Mouse (Mus musculus): ENCODE data around the gene Dclk1. TPM values are rescaled to one million over a fixed set of nuclear protein-coding genes. Genes with fewer than 3 reads are reported as not detected.

Gene Dclk1
- polyA plus RNA-seq, 2 experiments, result 0.04 to 0.08 TPM

DNA sequence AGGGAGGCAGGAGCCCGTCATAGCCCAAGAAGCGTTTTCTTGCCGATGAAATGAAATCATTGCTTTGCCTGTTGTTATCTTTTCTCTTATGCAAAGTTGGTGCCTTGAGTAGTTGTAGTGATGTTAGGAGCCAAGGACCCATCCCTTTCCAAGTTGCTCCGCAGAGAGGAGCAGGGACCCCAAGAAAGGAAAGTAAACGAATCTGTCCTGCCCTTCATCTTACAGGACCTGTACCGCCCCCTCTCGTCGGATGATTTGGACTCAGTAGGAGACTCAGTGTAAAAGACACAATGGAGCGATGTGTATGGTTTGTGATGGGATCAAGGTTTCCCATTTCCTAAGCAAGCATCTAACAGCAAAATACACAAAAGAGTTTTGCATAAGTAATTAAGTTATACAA, 224.2 kb downstream of the Dclk1 start:
- TF ChIP-seq CTCF (IDR thresholded peaks at IDR 0.05; ENCODE audit: low read depth) (no peak), EP300 (IDR thresholded peaks at IDR 0.05; ENCODE audit: low read depth) (no peak)
- 64% methylated on average over 9 of the region's 9 CpGs for WGBS (ENCODE audit: insufficient replicate concordance)
- no peaks in the 10 kb centered on the region for H3K36me3 ChIP-seq (replicated peaks; ENCODE audit: control insufficient read depth, insufficient read depth, low read depth)
- H3K4me1 ChIP-seq (replicated peaks; ENCODE audit: control insufficient read depth in 2 of 2, insufficient read depth in 2 of 2, low read length in 1 of 2), result no peaks in the 10 kb centered on the region
- H3K9ac ChIP-seq (replicated peaks), result no peak overlapping the region
- H3K4me3 ChIP-seq (ENCODE audit: insufficient read depth in 1 of 2, low read depth in 2 of 2, low read length in 2 of 2), result no peak overlapping the region
- ATAC-seq (ENCODE audit: insufficient read depth) (no peak), DNase-seq (ENCODE audit: low read depth in 3 of 3, low spot score in 3 of 3) (no peak)
- no peaks in the 10 kb centered on the region for H3K27me3 ChIP-seq (ENCODE audit: control insufficient read depth, insufficient read depth, low read length)
- no peaks in the 10 kb centered on the region for H3K9me3 ChIP-seq (ENCODE audit: control insufficient read depth, low read length)
- no peak overlapping the region for H3K27ac ChIP-seq
- no peak overlapping the region for H3K4me2 ChIP-seq (ENCODE audit: low read depth)

DNA sequence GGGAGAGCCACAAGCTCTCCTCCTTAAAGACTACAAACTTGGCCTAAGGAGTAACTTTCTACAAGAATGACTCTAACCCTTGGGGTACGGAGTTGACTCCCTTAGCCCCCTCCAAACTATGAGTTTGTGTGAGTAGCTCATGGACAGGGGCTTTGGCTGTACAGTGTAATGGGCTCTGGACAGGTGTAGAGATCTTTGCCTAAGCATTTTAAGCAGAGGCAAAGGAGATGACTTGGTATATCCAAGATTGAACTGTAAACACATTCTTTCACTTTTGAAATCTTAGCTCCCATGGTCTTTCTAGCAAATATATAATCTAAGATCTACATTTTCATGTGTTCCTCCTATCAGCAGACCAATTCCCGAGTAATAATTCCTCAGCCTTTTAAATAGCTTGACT, 229.9 kb downstream of the Dclk1 start, which contains the start of gene Gm21954:
Gm21954 (minus strand) TSS at position 101 of the 400 bp plus-strand sequence.
- 37% methylated on average over 2 of the region's 2 CpGs for WGBS (ENCODE audit: insufficient replicate concordance)
- H3K4me2 ChIP-seq (ENCODE audit: low read depth), result no peak within 1 kb of the TSS
- no peak for TF ChIP-seq CTCF (IDR thresholded peaks at IDR 0.05; ENCODE audit: low read depth)
- no peak for TF ChIP-seq EP300 (IDR thresholded peaks at IDR 0.05; ENCODE audit: low read depth)

DNA sequence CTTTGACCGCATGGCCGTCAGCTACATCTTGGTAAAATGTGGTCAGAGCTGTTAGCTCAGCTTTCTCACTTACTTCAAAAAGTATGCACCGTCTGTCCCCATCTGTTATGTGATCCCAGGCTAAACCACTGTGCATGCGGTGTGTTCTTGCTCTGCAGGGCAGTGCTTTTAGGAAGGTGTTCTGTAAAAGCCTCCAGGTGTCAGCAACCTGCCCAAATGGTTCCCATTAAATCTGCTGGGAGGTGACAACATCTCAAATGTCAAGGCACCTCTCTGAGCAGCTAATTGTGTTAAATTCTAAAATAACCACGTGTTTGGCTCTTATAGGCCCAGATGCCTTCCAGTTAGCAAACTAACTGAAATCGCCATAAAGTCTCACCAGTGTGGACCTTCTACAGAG, 231.0 kb downstream of the Dclk1 start:
- DNase-seq (ENCODE audit: low read depth in 3 of 3, low spot score in 3 of 3) (no peak), ATAC-seq (ENCODE audit: insufficient read depth) (no peak)
- H3K36me3 ChIP-seq (replicated peaks; ENCODE audit: control insufficient read depth, insufficient read depth, low read depth), result no peaks in the 10 kb centered on the region
- no peaks in the 10 kb centered on the region for H3K9me3 ChIP-seq (ENCODE audit: control insufficient read depth, low read length)
- H3K4me2 ChIP-seq (ENCODE audit: low read depth), result no peak overlapping the region
- WGBS (ENCODE audit: insufficient replicate concordance), result 60% methylated on average over 6 of the region's 6 CpGs
- no peak for TF ChIP-seq CTCF (IDR thresholded peaks at IDR 0.05; ENCODE audit: low read depth)
- H3K9ac ChIP-seq (replicated peaks), result no peak overlapping the region
- no peaks in the 10 kb centered on the region for H3K4me1 ChIP-seq (replicated peaks; ENCODE audit: control insufficient read depth in 2 of 2, insufficient read depth in 2 of 2, low read length in 1 of 2)
- H3K4me3 ChIP-seq (ENCODE audit: insufficient read depth in 1 of 2, low read depth in 2 of 2, low read length in 2 of 2), result no peak overlapping the region
- no peaks in the 10 kb centered on the region for H3K27me3 ChIP-seq (ENCODE audit: control insufficient read depth, insufficient read depth, low read length)
- H3K27ac ChIP-seq, result no peak overlapping the region

More for the DNA sequence above, 229.9 kb downstream of the Dclk1 start, which contains the start of gene Gm21954:
- Histone ChIP-seq H3K4me1 (replicated peaks; ENCODE audit: control insufficient read depth in 2 of 2, insufficient read depth in 2 of 2, low read length in 1 of 2) (no peaks in the 10 kb centered on the region), H3K27me3 (ENCODE audit: control insufficient read depth, insufficient read depth, low read length) (no peaks in the 10 kb centered on the region), H3K4me3 (ENCODE audit: insufficient read depth in 1 of 2, low read depth in 2 of 2, low read length in 2 of 2) (no peak within 1 kb of the TSS), H3K9ac (replicated peaks) (no peak within 1 kb of the TSS), H3K27ac (no peak within 1 kb of the TSS), H3K36me3 (replicated peaks; ENCODE audit: control insufficient read depth, insufficient read depth, low read depth) (no peaks in the 10 kb centered on the region), H3K9me3 (ENCODE audit: control insufficient read depth, low read length) (no peaks in the 10 kb centered on the region)
- no peak for ATAC-seq (ENCODE audit: insufficient read depth)
- DNase-seq (ENCODE audit: low read depth in 3 of 3, low spot score in 3 of 3), result no peak

DNA sequence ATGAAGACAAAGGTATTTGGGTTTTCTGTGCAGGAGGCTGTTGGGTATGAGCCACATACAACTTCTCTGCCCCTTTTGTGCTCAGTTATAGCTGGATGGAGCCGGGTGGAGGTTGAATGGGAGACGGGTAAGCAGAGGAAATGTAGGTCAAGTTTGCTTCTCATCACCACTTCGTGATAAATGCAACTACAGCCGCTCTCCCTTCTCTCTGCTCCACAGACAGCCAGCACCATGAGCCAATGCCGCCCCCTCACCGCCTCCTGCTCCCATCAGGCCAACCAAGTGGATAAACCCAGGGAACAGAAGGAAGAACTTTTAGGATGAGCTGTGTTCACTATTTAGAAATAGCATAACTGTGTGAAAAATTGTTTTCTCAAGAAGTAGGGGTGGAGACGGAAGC, 234.5 kb downstream of the Dclk1 start:
- Histone ChIP-seq H3K27ac (no peak overlapping the region), H3K27me3 (ENCODE audit: control insufficient read depth, insufficient read depth, low read length) (no peaks in the 10 kb centered on the region), H3K4me3 (ENCODE audit: insufficient read depth in 1 of 2, low read depth in 2 of 2, low read length in 2 of 2) (no peak overlapping the region), H3K4me2 (ENCODE audit: low read depth) (no peak overlapping the region), H3K4me1 (replicated peaks; ENCODE audit: control insufficient read depth in 2 of 2, insufficient read depth in 2 of 2, low read length in 1 of 2) (no peaks in the 10 kb centered on the region), H3K9me3 (ENCODE audit: control insufficient read depth, low read length) (no peaks in the 10 kb centered on the region), H3K36me3 (replicated peaks; ENCODE audit: control insufficient read depth, insufficient read depth, low read depth) (no peaks in the 10 kb centered on the region), H3K9ac (replicated peaks) (no peak overlapping the region)
- DNase-seq (ENCODE audit: low read depth in 3 of 3, low spot score in 3 of 3) (no peak), ATAC-seq (ENCODE audit: insufficient read depth) (no peak)
- WGBS (ENCODE audit: insufficient replicate concordance), result 63% methylated on average over 7 of the region's 7 CpGs
- TF ChIP-seq CTCF (IDR thresholded peaks at IDR 0.05; ENCODE audit: low read depth) (no peak), EP300 (IDR thresholded peaks at IDR 0.05; ENCODE audit: low read depth) (no peak)

DNA sequence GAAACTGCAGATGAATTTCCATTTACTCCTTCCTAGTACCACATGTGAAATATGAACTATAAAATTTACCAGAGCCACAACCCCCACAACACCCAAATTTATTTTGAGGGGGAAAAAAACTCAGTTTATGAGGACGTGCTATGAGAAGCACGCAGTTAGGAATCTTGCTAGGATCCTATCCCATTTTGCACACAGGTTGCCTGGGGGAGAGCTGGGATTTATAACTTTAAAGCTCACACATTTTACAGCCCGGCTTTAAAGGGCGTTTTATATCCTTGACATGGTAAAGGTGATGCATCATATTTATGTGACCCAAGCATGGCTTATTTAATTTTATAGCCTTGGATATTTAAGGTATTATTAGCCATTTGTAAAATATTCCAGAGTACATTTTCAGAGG, 237.1 kb downstream of the Dclk1 start:
- 69% methylated on average over 4 of the region's 4 CpGs for WGBS (ENCODE audit: insufficient replicate concordance)
- no peak overlapping the region for H3K4me2 ChIP-seq (ENCODE audit: low read depth)
- no peak for TF ChIP-seq EP300 (IDR thresholded peaks at IDR 0.05; ENCODE audit: low read depth)
- no peak for TF ChIP-seq CTCF (IDR thresholded peaks at IDR 0.05; ENCODE audit: low read depth)
- H3K27ac ChIP-seq, result no peak overlapping the region
- H3K27me3 ChIP-seq (ENCODE audit: control insufficient read depth, insufficient read depth, low read length), result no peaks in the 10 kb centered on the region
- no peaks in the 10 kb centered on the region for H3K4me1 ChIP-seq (replicated peaks; ENCODE audit: control insufficient read depth in 2 of 2, insufficient read depth in 2 of 2, low read length in 1 of 2)
- no peaks in the 10 kb centered on the region for H3K36me3 ChIP-seq (replicated peaks; ENCODE audit: control insufficient read depth, insufficient read depth, low read depth)
- H3K4me3 ChIP-seq (ENCODE audit: insufficient read depth in 1 of 2, low read depth in 2 of 2, low read length in 2 of 2), result no peak overlapping the region
- no peaks in the 10 kb centered on the region for H3K9me3 ChIP-seq (ENCODE audit: control insufficient read depth, low read length)
- no peak for DNase-seq (ENCODE audit: low read depth in 3 of 3, low spot score in 3 of 3)
- no peak overlapping the region for H3K9ac ChIP-seq (replicated peaks)
- ATAC-seq (ENCODE audit: insufficient read depth), result no peak

Measured in liver, embryonic 14.5 days (tissue).